Mouse (Mus musculus): ENCODE data around the gene Tas2r126. TPM values are rescaled to one million over a fixed set of nuclear protein-coding genes. Genes with fewer than 3 reads are reported as not detected.
"Not testable (repeated sequence)": the region's sequence is repeated elsewhere in the genome, so short reads cannot be mapped to it uniquely, and the experiment has no call there.

Tas2r126 gene
- total RNA-seq, 2 experiments from 2014 or later: 0.28 TPM; not detected in 1

GRCm38 (mm10) chr6:42433554-42433953 lies 781 bp upstream of the Tas2r126 start:
- intact Hi-C loops (cut with DNase I): no loop called here
- DNase-seq: no peak
- no peak overlapping the region for H3K27ac ChIP-seq
- TF ChIP-seq CTCF (IDR thresholded peaks at IDR 0.05): peak; percentile 33
- H3K4me3 ChIP-seq: no peak overlapping the region

GRCm38 (mm10) chr6:42435490-42435889 lies 1.2 kb downstream of the Tas2r126 start:
- Histone ChIP-seq H3K27ac (no peak overlapping the region), H3K4me3 (no peak overlapping the region)
- intact Hi-C loops (cut with DNase I): no loop called here
- no peak for TF ChIP-seq CTCF (IDR thresholded peaks at IDR 0.05)
- no peak for DNase-seq

GRCm38 (mm10) chr6:42441395-42441794 lies 7.1 kb downstream of the Tas2r126 start:
- no peak for DNase-seq
- intact Hi-C loops (cut with DNase I): no loop called here
- no peak overlapping the region for H3K27ac ChIP-seq
- TF ChIP-seq CTCF (IDR thresholded peaks at IDR 0.05): no peak
- H3K4me3 ChIP-seq: no peak overlapping the region

- DNase-seq: no peak
- intact Hi-C loops (cut with DNase I): no loop called here
- Histone ChIP-seq H3K27ac (0 out of 2 replicates have a peak overlapping the region, but pooled peaks have one; percentile 31), H3K4me3 (no peak overlapping the region)
- TF ChIP-seq CTCF (IDR thresholded peaks at IDR 0.05): no peak
These were observed 10.2 kb downstream of the Tas2r126 start for GRCm38 (mm10) chr6:42444491-42444890.

GRCm38 (mm10) chr6:42447381-42447780 lies 13.0 kb downstream of the Tas2r126 start:
- H3K4me3 ChIP-seq: no peak overlapping the region
- intact Hi-C loops (cut with DNase I): no loop called here
- no peak overlapping the region for H3K27ac ChIP-seq
- no peak for TF ChIP-seq CTCF (IDR thresholded peaks at IDR 0.05)
- no peak for DNase-seq

- no peak for TF ChIP-seq CTCF (IDR thresholded peaks at IDR 0.05)
- Histone ChIP-seq H3K4me3 (no peak within 1 kb of the TSS), H3K27ac (no peak within 1 kb of the TSS)
- DNase-seq: no peak
- intact Hi-C loops (cut with DNase I): no loop called here
These were observed 30.8 kb downstream of the Tas2r126 start, which contains the start of gene Olfr458 for GRCm38 (mm10) chr6:42465096-42465495. Gene Olfr458 (minus strand): TSS chr6:42465196.

GRCm38 (mm10) chr6:42470542-42470941 lies 36.2 kb downstream of the Tas2r126 start:
- Histone ChIP-seq H3K27ac (no peak overlapping the region), H3K4me3 (no peak overlapping the region)
- TF ChIP-seq CTCF (IDR thresholded peaks at IDR 0.05): no peak
- intact Hi-C loops (cut with DNase I): no loop called here
- no peak for DNase-seq

- H3K4me3 ChIP-seq; DNase-seq; intact Hi-C loops (cut with DNase I); H3K27ac ChIP-seq: not testable (repeated sequence)
These were observed 37.0 kb downstream of the Tas2r126 start for GRCm38 (mm10) chr6:42471298-42471697.

- DNase-seq: no peak
- intact Hi-C loops (cut with DNase I): no loop called here
- H3K4me3 ChIP-seq: no peak within 1 kb of the TSS
- no peak within 1 kb of the TSS for H3K27ac ChIP-seq
- no peak for TF ChIP-seq CTCF (IDR thresholded peaks at IDR 0.05)
These were observed 41.9 kb downstream of the Tas2r126 start, which contains the start of gene Olfr457 for GRCm38 (mm10) chr6:42476235-42476634. Gene Olfr457 (minus strand): TSS chr6:42476335.

- no peak overlapping the region for H3K4me3 ChIP-seq
- no peak for DNase-seq
- TF ChIP-seq CTCF (IDR thresholded peaks at IDR 0.05): no peak
- H3K27ac ChIP-seq: no peak overlapping the region
- intact Hi-C loops (cut with DNase I): no loop called here
These were observed 50.3 kb downstream of the Tas2r126 start for GRCm38 (mm10) chr6:42484633-42485032.

Other genes with a start within 250 kb of the Tas2r126 start
- not detected for gene Tas2r144, start 219.2 kb upstream of the Tas2r126 start, total RNA-seq (2021)
- 10 to 100 TPM; 36.9 to 64.3 TPM for gene Gstk1, start 188.6 kb upstream of the Tas2r126 start, total RNA-seq (2021)
- gene Tmem139, start 172.6 kb upstream of the Tas2r126 start, total RNA-seq (2021): under 1 TPM in 1 of 2 experiments, not detected in 1; 0.33 TPM
- 1 to 10 TPM; 5.0 to 6.1 TPM for gene Casp2, start 169.6 kb upstream of the Tas2r126 start, total RNA-seq (2021)
- gene Clcn1, start 147.8 kb upstream of the Tas2r126 start, total RNA-seq (2021): 100 to 1,000 TPM; 126 to 170 TPM
- gene Fam131b, start 109.9 kb upstream of the Tas2r126 start, total RNA-seq (2021): under 1 TPM; 0.33 to 0.45 TPM
- gene Zyx, start 84.9 kb upstream of the Tas2r126 start, total RNA-seq (2021): 10 to 100 TPM; 19.7 to 24.7 TPM
- under 1 TPM in 1 of 2 experiments, not detected in 1; 0.10 TPM for gene Epha1, start 61.3 kb upstream of the Tas2r126 start, total RNA-seq (2021)
- not detected for gene Tas2r143, start 34.3 kb upstream of the Tas2r126 start, total RNA-seq (2021)
- gene Tas2r135, start 29.1 kb upstream of the Tas2r126 start, total RNA-seq (2021): not detected
- not detected for gene Olfr458, start 30.7 kb downstream of the Tas2r126 start, total RNA-seq (2021)
- gene Olfr457, start 41.8 kb downstream of the Tas2r126 start, total RNA-seq (2021): not detected
- gene Olfr456, start 52.7 kb downstream of the Tas2r126 start, total RNA-seq (2021): not detected
- gene Olfr455, start 113.1 kb downstream of the Tas2r126 start, total RNA-seq (2021): not detected
- gene Tcaf3, start 163.2 kb downstream of the Tas2r126 start, total RNA-seq (2021): not detected
- gene Tcaf2, start 210.7 kb downstream of the Tas2r126 start, total RNA-seq (2021): 1 to 10 TPM; 1.5 to 2.7 TPM